Mouse (Mus musculus): Measurements from ENCODE around the gene Ube3b.

DNA sequence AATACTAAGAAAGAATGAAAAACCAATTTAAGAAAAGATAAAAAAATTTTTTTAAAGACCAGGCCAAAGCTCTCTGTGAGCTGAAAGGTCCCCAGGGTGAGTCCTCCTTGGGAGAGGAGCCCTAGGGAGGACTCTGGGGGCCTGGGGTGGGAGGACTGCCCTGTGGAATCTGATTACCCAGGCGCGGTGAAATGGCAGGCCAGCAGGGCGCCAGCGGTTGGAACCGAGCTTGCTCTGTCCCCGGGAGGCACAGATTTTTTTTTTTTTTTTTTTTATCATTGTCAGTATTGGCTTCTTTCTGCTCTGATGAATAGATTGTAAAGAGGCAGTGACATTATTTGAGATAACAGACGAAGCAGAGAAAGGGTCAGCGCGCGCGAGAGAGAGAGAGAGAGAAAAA is 86.6 kb downstream of the Ube3b start:
- no peak for TF ChIP-seq CTCF (conservative IDR thresholded peaks at IDR 0.05; ENCODE audit: low read length)
- no peak for TF ChIP-seq POU5F1 (IDR thresholded peaks at IDR 0.05; ENCODE audit: borderline replicate concordance, low read length)
- TF ChIP-seq NANOG (IDR thresholded peaks at IDR 0.05; ENCODE audit: borderline replicate concordance, low read length) = no peak
